Mouse (Mus musculus): ENCODE measurements around the gene Tmco4.

GRCm38 (mm10) chr4:139053391-139053790, 80.7 kb downstream of the Tmco4 start:
- TF ChIP-seq POLR2A (IDR thresholded peaks at IDR 0.05; ENCODE audit: insufficient read depth, low read depth, low read length) (no peak), EP300 (IDR thresholded peaks at IDR 0.05; ENCODE audit: insufficient read depth, low read depth, low read length) (no peak), CTCF (IDR thresholded peaks at IDR 0.05) (no peak)
